Mouse (Mus musculus): Measurements from ENCODE around the gene Phgr1.

The Phgr1 gene

GRCm38 (mm10) chr2:118779065-118779464, 6.5 kb downstream of the Phgr1 start:
- no peak for DNase-seq (ENCODE audit: low read depth)

GRCm38 (mm10) chr2:118779504-118780480, 7.2 kb downstream of the Phgr1 start, which contains the start of gene Disp2:
Gene Disp2 (plus strand): TSS chr2:118779719.
- DNase-seq (ENCODE audit: low read depth), result peak; percentile 76

- DNase-seq (ENCODE audit: low read depth), result no peak
These were observed 8.5 kb downstream of the Phgr1 start for GRCm38 (mm10) chr2:118781115-118781514.

- no peak for DNase-seq (ENCODE audit: low read depth)
These were observed 9.7 kb downstream of the Phgr1 start for GRCm38 (mm10) chr2:118782303-118782702.

- no peak for DNase-seq (ENCODE audit: low read depth)
These were observed 10.5 kb downstream of the Phgr1 start for GRCm38 (mm10) chr2:118783093-118783492.

- DNase-seq (ENCODE audit: low read depth), result no peak
These were observed 11.1 kb downstream of the Phgr1 start for GRCm38 (mm10) chr2:118783663-118784062.

- no peak for DNase-seq (ENCODE audit: low read depth)
These were observed 14.0 kb downstream of the Phgr1 start for GRCm38 (mm10) chr2:118786525-118786924.

GRCm38 (mm10) chr2:118789501-118789900, 16.9 kb downstream of the Phgr1 start:
- no peak for DNase-seq (ENCODE audit: low read depth)

- DNase-seq (ENCODE audit: low read depth), result no peak
These were observed 17.6 kb downstream of the Phgr1 start for GRCm38 (mm10) chr2:118790221-118790550.

- DNase-seq (ENCODE audit: low read depth), result peak; percentile 27
These were observed 18.3 kb downstream of the Phgr1 start for GRCm38 (mm10) chr2:118790551-118791525.

GRCm38 (mm10) chr2:118791591-118792258, 19.2 kb downstream of the Phgr1 start:
- no peak for DNase-seq (ENCODE audit: low read depth)

GRCm38 (mm10) chr2:118792259-118792613, 19.7 kb downstream of the Phgr1 start:
- DNase-seq (ENCODE audit: low read depth), result no peak

- no peak for DNase-seq (ENCODE audit: low read depth)
These were observed 21.1 kb downstream of the Phgr1 start for GRCm38 (mm10) chr2:118793636-118794035.

GRCm38 (mm10) chr2:118802542-118803118, 30.1 kb downstream of the Phgr1 start:
- no peak for DNase-seq (ENCODE audit: low read depth)

- peak; percentile 3 for DNase-seq (ENCODE audit: low read depth)
These were observed 31.9 kb downstream of the Phgr1 start for GRCm38 (mm10) chr2:118804474-118804873.

- DNase-seq (ENCODE audit: low read depth), result no peak
These were observed 32.6 kb downstream of the Phgr1 start for GRCm38 (mm10) chr2:118805137-118805536.

GRCm38 (mm10) chr2:118805756-118806155, 33.2 kb downstream of the Phgr1 start:
- DNase-seq (ENCODE audit: low read depth), result no peak

GRCm38 (mm10) chr2:118806860-118807259, 34.3 kb downstream of the Phgr1 start:
- DNase-seq (ENCODE audit: low read depth), result no peak

GRCm38 (mm10) chr2:118810861-118811260, 38.3 kb downstream of the Phgr1 start:
- DNase-seq (ENCODE audit: low read depth), result no peak

GRCm38 (mm10) chr2:118812724-118813123, 40.2 kb downstream of the Phgr1 start:
- DNase-seq (ENCODE audit: low read depth), result no peak

GRCm38 (mm10) chr2:118813981-118814836, 41.6 kb downstream of the Phgr1 start, which contains the start of gene Knstrn:
Gene Knstrn (plus strand): TSS chr2:118814003.
- peak; percentile 92 for DNase-seq (ENCODE audit: low read depth)

Measured in induced T-regulatory cell, adult 2 months (primary cell).